Mouse (Mus musculus) heart, postnatal 4 days (tissue): ENCODE measurements at regions not wholly inside any gene's neighbourhood (a gene's known extent, or its start where the extent isn't known, plus 50 kb on each side); places are given as distances from the start of the nearest gene placed in this dataset.

Source experiments
- DNase-seq: peaks from one replicate; pipeline ENCODE4 v3.0.0; 2021

DNA sequence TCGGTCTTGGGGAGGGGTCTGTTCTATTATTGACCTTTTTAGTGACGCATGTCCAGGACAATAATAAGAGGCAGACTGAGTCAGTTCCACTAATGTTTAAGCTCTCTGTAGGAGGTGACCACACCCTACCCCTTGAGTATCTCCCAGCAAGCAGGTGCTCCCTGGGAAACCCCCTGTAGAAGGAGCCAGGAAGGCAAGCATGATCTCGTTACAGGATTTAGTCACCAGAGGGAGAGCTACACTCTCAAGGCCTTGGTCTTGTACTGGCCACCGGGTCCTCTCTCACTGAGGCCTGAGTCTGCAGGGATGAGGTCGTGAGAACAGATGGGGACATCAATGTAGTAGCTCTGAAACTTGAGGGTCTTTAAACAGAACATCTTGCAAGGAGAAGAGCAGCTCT lies 55.3 kb upstream of the Ccnd2 start:
- no peak for DNase-seq

GRCm38 (mm10) chr6:127213355-127213754 lies 61.4 kb upstream of the Ccnd2 start:
- no peak for DNase-seq

DNA sequence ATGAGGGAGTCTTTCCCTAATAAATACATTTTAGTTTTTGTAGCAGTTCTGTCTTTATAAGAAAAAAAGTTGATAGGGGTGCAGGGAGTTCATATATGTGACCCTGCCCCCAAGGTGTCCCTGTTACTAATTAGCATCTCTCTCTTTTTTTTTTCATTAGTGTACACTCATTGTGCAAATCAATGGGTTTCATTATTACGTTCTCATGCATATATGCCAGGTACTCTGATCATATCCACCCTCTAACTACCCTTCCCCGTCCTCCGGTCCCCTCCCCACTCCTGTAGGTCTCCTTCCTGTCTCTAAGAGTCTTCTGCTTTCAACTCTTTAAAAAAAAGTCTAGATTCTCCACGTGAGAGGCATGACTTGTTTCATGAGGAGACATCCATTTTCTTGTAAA lies 63.9 kb upstream of the Ccnd2 start:
- no peak for DNase-seq

DNA sequence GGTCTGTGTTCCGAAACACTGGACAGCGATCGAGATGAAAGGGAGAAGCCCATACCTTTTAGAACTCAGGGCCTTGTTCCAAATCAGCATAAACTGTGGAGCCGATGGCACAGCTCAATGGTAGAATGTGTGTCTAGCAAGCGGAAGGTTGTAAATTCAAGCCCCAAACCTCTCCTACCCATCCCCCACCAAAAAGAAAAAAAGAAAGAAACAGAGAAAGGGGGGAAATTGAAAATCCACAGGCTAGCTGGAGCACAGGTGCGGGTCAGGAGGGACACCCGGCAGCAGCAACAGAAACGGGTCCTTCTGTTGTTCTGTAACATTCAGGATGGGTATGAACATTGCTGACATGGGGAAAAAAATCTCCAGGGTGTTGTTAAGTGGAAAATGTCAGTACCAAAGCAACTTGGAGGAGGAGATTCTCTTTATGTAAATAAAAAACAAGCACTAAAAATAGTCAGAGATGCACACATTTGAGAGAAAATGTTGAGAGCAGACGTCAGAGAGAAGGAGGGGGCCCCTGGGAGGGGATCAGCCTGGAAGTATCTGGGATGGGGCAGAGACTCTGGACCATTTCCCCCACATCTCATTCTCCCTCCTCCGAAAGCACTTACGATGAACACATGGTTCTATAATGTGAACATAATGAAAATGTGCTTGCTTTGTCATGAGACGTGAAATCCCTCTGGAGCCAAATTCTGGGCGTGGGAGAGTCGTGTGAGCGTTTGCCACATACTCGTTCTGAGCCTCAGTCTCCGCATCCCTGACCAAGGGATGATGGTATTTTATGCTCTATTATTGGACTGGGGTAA lies 66.8 kb upstream of the Ccnd2 start:
- DNase-seq = no peak

DNA sequence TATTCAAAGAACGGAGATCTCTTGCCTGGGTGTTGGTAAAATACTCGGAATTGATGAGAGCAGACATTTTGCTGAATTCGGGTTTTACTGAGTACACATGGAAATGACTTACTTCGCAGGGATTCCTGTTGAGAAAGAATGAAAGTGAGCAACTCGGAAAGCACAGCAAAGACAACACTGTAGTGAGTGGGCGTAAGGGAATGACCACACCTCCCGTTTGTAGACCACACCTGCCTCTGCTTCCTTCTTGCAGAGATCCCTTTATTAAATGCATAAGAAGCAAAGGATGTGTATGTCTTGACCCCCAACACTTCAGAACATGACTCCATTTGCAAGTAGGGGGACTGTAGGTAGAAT lies 67.4 kb upstream of the Ccnd2 start:
- no peak for DNase-seq

DNA sequence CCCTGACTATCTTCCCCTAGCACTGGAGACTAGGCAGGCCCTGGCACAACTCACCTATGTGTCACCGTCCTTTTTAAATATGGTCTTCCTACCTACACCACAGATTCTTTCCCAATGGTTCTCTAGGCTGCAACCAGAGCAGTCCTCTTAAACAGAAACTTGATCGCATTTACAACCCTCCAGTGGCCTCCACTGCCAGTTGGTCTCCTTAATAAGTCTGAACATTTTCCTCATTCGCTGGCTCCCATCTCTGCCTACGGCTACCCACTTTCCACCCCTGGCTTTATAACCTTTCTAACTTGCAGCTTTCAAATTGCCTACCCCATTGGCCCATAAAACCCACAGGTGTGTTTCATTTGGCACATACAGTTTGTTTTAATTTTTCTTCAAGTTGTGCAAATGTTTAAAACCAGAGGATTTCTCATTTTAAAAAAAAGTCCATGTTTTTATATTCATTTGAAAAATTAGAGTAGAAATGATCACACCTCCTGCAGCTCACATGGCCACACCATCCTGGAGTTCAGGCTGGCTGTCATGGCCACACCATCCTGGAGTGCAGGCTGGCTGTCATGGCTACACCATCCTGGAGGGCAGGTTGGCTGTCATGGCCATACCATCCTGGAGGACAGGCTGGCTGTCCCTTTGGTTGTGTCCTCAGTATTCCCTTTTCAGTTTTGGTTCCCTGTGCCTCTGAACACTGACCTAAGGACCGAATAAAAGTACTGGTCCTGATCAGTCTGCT lies 74.4 kb upstream of the Ccnd2 start:
- DNase-seq = no peak

DNA sequence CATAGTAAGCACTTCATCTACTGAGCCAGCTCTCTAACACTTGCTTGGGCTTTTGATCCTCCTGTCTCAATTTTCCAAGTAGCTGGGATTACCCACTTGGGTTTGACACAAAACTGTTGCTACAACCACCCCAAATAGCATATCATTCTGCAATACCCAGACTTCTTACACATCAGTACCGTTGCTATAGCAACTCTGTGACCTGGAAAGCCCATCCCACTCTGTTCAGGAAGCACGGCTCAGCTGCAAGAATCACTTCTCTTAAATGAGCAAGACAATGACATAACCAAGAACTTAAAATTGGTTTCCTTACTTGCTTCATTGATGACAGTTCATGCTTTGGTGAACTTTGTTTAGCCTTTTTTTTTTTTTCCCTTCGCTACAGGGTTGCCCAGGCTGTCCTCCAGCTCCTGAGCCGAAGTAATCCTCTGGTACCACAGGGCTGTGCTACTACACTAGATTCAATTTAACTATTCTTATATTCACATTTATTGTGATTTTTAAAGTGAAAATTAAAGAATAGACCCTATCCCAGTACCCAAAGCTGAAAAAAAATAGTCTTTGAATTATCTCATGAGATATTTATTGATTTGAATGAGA lies 84.6 kb upstream of the Ccnd2 start:
- no peak for DNase-seq

DNA sequence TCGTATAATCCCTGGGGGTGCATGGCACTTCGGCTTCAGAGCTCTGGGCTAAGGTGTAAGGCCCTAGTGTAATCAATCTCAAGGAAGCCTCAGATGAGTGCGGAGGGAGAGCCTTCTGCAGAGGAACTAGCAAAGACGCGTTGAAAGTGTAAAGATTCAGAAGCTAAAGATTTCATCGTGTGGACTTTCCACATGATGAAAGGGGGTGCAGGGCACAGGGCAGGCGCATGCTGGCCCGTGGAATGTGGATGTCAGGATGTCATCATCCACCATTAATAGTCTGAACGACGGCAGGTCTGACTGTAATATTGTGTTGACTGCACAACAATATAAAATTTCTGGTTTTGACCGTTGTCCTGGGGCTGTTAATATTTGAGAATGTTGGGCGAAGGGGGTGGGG lies 85.2 kb upstream of the Ccnd2 start:
- DNase-seq = no peak

DNA sequence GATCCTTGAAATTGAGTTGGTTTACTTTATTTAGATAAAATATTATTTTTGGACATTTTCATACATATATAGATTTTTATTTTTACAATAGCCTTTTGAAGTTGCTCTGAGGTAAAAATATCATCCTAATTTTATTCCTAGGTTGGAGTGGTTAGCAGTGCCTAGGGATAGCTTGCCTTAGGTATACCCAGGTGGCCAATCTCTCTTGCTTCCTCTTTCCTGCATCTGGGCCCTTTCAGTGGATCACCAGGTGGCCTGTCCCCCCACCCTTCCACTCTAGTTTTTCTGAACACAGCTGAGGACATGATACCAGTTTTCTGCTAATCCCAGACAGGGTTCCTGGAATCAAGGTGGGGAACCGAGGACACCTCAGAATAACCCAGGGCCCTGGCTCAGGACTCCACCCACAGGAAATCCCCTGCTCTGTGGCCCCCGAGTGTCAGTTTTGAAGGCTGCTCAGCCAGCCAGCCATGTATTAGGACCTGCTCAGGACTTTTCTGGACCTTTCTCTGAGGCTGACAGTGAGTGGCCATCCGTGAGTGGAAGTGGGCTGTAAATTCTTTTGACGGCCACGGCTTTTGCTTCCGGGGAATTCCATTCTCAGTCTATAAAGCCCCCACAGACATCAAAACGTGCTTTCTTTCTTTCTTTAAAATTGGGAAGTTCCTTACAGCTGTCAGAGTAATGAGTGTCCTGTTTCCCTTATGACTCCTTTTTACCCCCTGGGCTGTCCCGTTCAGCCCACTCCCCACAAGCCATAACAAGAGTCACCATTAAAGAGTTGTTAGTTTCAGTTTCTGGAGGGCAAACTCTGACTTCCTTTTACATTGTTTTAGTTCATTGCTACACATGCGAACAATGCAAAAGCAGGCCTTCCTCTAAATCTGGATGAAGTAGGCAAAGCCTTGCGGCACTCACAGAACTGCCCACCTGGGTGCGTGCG lies 87.8 kb upstream of the Ccnd2 start:
- DNase-seq = no peak

GRCm38 (mm10) chr6:127240472-127241375 lies 88.7 kb upstream of the Ccnd2 start:
- DNase-seq = no peak

GRCm38 (mm10) chr6:127241693-127242425 lies 89.9 kb upstream of the Ccnd2 start:
- DNase-seq = no peak

DNA sequence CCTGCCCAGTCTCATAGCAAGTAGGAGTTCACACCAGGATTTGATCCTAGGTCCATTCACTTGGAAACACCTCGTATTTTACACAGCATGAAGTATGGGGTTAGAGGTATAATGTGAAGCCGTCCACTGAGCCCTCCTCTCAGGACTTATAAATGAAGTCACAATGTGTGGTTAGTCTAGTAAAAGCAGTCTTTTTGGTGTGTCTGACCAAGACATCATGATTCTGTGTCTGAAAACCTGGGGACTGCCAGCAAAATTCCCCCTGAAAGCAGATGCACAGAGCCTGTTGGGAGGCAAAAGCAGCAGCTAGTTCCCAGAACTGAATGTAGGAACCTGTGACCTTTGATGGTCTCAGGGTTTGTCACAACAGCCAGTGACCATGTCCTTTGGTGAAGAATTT lies 91.0 kb upstream of the Ccnd2 start:
- DNase-seq = no peak

- no peak for DNase-seq
These were observed 93.9 kb upstream of the Ccnd2 start for GRCm38 (mm10) chr6:127245814-127246440.

- DNase-seq = no peak
These were observed 94.7 kb upstream of the Ccnd2 start for GRCm38 (mm10) chr6:127246730-127247129.

GRCm38 (mm10) chr6:127247343-127247742 lies 95.3 kb upstream of the Ccnd2 start:
- DNase-seq = no peak

DNA sequence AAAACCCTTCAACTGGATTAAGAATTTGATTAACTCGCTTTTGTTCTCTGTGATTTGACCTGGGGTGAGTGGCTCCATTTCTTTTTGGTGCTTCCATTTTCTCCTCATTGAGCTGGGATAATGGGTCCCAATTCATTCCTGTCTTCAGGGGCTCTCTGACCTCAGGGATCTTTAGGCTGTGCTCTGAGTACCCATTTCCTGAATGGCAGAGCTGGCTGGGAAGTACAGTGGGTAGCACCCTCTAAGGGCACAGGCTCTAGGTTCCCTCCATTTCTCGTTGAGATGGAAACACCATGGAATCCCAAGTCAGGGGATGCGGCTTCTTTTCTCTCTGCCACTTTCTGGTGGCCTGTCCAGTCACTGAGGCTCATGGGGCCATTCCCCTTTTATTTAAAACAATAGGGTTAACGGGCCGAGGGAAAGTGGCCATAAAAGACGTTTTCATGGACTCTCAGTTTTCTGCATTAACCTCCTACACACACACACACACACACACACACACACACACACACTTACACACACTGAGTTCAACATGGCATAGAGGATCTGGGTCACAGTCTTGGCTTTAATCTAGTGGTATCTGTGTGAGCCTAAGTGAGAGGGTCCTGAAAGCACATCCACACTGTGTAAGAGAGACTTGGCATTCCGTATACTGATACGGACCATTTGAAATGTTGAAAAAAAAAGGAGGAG lies 98.3 kb upstream of the Ccnd2 start:
- no peak for DNase-seq

DNA sequence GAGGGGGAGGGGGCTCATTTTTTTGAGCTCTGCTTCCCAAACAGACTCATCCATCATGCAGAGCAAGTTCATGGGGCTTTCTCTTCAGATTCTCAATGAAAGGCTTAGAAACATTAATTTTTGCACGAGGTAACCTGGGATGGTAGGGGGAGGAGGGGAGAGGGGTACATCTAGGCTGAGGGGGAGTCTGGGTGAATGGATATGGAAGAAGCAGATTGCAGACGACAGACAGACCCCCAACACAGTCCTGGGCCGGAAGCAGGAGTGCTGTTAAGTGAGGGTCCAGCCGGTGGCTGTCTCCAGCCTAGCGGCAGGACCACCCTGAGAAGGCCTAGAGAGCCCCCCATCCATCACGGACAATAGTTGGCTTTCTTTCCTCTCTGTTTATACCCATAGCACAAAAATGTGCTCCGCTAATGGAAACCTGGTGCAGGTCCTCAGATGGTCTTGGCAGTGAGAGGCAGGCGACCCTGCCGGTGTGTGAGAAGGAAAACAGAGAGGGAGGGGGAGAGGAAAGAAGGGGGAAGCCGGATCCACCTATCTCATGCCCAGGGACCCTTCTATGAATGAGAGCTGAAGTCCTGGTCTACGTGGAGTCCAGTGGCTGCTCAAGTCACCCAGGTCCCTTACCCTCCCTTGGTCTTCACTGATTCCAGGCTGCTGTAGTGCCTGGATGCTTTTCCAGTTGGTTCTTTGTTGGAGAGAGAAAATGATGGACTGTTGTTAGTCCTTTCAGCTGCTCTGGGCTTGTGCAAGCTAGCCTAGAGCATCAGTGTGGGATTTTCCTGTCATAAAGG lies 99.1 kb upstream of the Ccnd2 start:
- DNase-seq = no peak

DNA sequence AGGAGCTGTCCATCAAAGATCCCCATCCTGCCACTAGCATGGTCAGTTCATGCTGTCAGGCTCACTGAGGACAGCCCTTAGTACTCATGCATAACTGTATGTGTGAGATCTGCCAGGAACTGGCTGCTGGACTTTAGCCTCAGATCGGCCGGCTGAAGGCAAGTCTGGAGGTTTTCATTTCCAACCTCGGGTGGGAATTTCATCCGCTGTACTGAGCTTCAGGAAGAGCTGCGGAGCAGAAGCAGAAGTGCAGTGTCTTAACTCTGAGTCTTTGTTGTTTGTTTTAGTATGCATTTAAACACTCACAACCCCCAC lies 99.6 kb upstream of the Ccnd2 start:
- DNase-seq = no peak
